Mouse (Mus musculus) ES-Bruce4 (cell line): Measurements from ENCODE around the gene Ostc.

ENCODE experiments used
- CTCF ChIP-seq: IDR thresholded peaks from one replicate; pipeline ENCODE4 v1.8.1; 2011; ENCODE audit warnings: low read depth, low read length
- POLR2A ChIP-seq: IDR thresholded peaks from one replicate; pipeline ENCODE4 v1.8.1; 2011; ENCODE audit warnings: low read length; ENCODE audit not compliant: insufficient read depth

DNA sequence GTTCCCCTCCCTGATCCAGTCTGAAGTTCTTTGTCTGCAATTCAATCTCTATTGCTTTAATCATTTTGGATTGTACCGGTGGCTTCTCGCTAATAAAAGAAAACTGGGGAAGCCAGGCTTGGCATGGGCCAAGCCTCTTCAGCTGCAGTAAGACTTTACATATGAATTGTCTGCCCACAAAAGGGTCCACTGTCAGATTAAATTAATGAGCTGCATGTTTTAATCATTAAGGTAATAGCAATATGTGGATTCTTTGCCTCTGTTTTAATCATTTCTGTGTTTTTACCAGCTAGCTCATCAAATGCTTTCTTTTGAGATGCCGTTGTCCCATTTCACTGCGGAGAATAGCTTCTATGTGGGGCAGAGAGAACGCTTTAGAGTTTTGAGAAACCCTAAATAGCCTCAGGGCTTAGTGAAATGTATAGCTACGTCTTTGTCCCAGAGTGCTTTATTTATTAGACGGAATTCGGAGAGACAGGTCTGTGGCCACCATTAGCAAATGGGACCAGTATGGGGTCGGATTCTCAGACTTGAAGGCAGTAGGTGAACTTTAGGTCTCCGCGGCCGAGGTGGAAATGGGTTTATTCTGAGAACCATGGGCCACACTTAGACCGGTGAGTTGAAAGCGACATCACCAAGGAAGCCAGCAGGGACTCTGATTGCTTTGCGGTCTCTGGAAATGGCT, 49.1 kb upstream of the Ostc start:
- no peak for TF ChIP-seq POLR2A
- TF ChIP-seq CTCF = no peak
